Mouse (Mus musculus): ENCODE measurements around the gene Olfr315. TPM values are rescaled to one million over a fixed set of nuclear protein-coding genes. Genes with fewer than 3 reads are reported as not detected.

The Olfr315 gene
- not detected for polyA plus RNA-seq (2015; fragmentation: Illumina TruSeq; extraction: RNeasy Lipid Tissue Mini Kit (QIAGEN cat#74804); ENCODE audit: insufficient read depth, low replicate concordance)

DNA sequence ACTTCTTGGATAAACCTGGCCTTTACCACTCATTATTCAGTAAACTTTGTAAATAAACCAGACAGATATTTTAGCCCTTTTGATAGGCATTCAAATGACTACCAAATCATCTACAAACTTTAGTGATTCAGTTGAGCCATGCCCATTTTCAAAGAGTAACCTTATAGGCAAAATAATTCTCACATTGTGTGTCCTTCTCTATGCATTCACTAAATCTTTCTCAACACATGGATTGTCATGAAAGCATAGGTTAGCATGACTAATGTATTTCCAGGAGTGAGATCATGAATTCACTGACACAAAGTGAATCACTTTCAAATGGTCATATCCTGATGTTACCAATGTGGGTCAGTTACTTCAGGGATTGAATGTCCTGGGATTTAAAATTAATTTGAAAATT, at the start of gene Olfr315:
TSS of gene Olfr315 (plus strand) at position 301 of the 400 bp plus-strand sequence.

DNA sequence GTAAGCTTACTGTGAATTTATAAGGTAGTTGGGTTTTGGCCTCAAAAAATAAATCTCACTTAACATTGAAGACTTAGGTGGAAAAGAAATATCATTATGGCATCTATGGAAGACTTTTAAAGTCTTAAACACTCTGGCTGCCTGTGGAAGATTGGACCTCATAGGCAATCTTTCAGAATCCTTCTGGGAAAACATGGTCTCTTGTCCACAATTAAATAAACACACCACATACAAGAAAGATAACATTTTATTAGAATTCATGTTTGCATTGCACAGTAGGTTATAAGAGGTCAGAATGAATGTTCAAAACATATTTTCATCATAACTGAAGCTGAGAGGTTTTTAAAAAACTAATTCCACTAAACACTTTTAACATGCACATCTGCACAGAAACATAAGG, 49.1 kb upstream of the Olfr315 start, which contains the start of gene Olfr318:
TSS of gene Olfr318 (minus strand) at position 101 of the 400 bp plus-strand sequence.

DNA sequence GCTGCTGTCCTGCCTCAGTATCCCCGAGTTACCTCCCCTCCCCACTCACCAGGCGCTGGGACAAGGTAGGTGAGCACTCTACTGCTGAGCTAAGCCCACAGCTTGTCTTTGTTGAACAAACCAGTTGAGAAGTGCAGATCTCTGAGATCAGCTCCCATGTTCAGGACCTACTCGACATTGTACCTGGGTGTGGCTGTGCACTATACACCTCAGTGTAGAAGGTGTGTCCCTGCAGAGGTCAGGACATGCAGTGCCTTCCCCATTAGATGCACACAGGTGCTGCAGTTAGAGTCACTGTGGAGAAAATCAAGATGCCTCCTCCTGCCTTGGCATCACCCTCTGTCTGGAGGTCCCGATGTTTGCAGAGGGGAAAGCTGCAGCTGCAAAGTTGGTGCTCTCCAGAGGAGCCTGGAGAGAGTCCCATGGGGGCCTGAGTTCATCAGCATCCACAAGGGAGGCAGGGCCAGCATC, 34.2 kb upstream of the Olfr315 start, which contains the start of gene Olfr317:
TSS of gene Olfr317 (minus strand) at position 421 of the 471 bp plus-strand sequence.

DNA sequence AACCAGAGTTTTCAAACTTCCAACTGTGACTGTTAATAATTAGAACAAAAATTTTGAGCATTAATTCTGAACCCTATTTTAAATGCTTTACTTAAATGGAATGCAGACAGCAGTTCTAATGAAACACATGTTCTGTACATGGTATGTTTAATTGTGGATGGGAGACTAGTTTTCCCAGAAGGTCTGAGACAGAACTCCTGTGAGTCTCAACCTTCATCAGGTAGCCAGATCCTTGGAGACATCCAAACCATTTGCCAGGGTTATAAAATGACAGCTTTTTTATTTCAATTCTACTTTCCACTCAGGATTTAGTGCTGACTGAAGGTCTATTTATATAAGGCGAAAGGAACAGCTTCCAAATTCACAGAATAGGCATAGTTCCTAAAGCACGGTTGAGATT, 20.6 kb upstream of the Olfr315 start, which contains the start of gene Olfr316:
TSS of gene Olfr316 (plus strand) at position 301 of the 400 bp plus-strand sequence.

DNA sequence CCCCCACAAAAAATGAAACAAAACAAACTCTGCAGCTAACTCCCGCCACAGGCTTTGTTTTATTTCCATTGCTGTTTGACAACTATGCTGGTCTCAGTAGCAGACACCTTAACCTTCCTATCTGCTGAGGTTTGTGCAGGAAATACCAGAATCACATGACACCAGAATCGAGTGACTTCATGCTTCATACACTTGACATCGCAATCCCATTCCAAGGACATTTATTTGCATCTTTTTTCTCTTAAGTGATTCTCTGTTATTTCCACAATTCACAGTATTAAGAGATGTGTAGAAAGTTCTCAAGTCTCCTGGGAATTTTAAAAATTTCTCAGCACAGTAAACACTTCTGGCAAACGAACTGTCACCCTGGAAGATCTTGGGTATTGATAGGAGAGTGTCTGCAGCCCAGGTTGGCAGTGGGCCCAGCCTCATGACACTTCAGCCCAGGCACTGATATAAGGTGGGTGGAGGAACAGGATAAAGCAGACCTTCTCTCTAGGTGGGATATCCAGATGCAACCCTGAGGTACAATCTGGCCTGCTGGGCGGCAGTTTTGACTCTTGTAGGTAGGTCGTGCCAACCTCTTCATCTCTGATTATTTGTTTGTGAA, 9.6 kb downstream of the Olfr315 start, which contains the start of gene Olfr314:
TSS of gene Olfr314 (plus strand) at position 473 of the 610 bp plus-strand sequence.

DNA sequence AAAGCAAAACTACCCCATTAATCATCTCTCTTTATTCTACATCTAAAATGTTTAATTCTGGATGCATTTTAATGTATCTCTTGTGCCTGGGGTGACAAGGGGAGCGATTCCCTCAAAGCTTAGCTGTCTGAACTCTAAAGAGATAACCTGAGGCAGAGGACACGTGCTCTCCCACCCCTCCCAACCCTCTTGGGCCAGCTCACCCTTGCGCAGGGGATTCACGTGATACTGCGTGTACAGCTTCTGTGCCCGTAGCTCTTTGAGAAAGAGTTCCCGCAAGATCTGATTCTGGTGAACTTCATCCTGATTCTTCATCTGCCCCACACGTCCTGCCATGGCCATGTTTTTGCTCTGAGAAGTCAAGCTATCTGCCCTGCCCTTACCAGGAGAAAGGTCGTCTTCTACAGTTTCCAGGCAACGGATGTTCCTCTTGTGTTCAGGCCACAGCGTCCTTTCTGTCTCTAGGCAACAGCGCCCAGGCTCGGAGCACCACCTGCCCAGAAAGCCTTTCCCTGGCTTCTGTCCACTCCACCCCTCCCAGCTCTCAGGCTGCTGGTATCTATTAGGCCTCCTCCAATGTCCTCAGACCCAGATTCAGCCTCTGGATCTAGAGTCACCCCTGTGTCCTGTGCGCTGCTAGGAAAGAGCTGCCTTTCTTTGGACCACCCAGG, 28.7 kb downstream of the Olfr315 start, which contains the start of gene Fam183b:
TSS of gene Fam183b (minus strand) at position 403 of the 671 bp plus-strand sequence.

DNA sequence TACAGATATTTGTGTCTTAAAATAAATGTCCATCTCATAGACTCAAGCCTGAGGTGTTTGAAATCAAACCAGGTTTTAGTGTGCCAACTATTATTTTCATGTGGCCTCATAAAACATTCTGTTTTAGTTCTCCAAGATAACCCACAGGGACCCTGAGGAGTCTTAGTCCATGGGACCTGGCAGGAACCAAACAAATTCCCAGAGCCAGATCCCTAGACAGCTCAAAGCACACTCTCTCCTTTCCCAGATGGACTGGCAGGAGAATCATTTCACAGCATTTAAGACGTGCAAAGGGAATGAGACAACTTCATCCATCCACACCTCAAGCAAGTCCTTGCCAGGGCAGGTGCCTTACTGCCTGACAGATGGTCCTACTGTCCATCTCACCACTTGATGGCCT, 41.7 kb downstream of the Olfr315 start, which contains the start of gene Olfr313:
TSS of gene Olfr313 (plus strand) at position 301 of the 400 bp plus-strand sequence.

DNA sequence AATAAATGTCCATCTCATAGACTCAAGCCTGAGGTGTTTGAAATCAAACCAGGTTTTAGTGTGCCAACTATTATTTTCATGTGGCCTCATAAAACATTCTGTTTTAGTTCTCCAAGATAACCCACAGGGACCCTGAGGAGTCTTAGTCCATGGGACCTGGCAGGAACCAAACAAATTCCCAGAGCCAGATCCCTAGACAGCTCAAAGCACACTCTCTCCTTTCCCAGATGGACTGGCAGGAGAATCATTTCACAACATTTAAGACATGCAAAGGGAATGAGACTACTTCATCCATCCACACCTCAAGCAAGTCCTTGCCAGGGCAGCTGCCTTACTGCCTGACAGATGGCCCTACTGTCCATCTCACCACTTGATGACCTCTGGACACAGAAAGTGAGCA, 55.9 kb downstream of the Olfr315 start, which contains the start of gene Olfr312:
TSS of gene Olfr312 (plus strand) at position 301 of the 400 bp plus-strand sequence.

Other genes starting within 250 kb of the Olfr315 start
- gene Olfr330, start 238.4 kb upstream of the Olfr315 start, polyA plus RNA-seq (2015; fragmentation: Illumina TruSeq; extraction: RNeasy Lipid Tissue Mini Kit (QIAGEN cat#74804); ENCODE audit: insufficient read depth, low replicate concordance), result not detected
- 0.06 TPM for gene Olfr329-ps, start 226.8 kb upstream of the Olfr315 start, polyA plus RNA-seq (2015; fragmentation: Illumina TruSeq; extraction: RNeasy Lipid Tissue Mini Kit (QIAGEN cat#74804); ENCODE audit: insufficient read depth, low replicate concordance)
- not detected for gene Olfr328, start 217.6 kb upstream of the Olfr315 start, polyA plus RNA-seq (2015; fragmentation: Illumina TruSeq; extraction: RNeasy Lipid Tissue Mini Kit (QIAGEN cat#74804); ENCODE audit: insufficient read depth, low replicate concordance)
- not detected for gene Olfr224, start 202.6 kb upstream of the Olfr315 start, polyA plus RNA-seq (2015; fragmentation: Illumina TruSeq; extraction: RNeasy Lipid Tissue Mini Kit (QIAGEN cat#74804); ENCODE audit: insufficient read depth, low replicate concordance)
- gene Olfr325, start 195.5 kb upstream of the Olfr315 start, polyA plus RNA-seq (2015; fragmentation: Illumina TruSeq; extraction: RNeasy Lipid Tissue Mini Kit (QIAGEN cat#74804); ENCODE audit: insufficient read depth, low replicate concordance), result not detected
- gene Olfr324, start 178.1 kb upstream of the Olfr315 start, polyA plus RNA-seq (2015; fragmentation: Illumina TruSeq; extraction: RNeasy Lipid Tissue Mini Kit (QIAGEN cat#74804); ENCODE audit: insufficient read depth, low replicate concordance), result not detected
- gene 2210407C18Rik, start 157.1 kb upstream of the Olfr315 start, polyA plus RNA-seq (2015; fragmentation: Illumina TruSeq; extraction: RNeasy Lipid Tissue Mini Kit (QIAGEN cat#74804); ENCODE audit: insufficient read depth, low replicate concordance), result not detected
- gene Olfr323, start 142.7 kb upstream of the Olfr315 start, polyA plus RNA-seq (2015; fragmentation: Illumina TruSeq; extraction: RNeasy Lipid Tissue Mini Kit (QIAGEN cat#74804); ENCODE audit: insufficient read depth, low replicate concordance), result not detected
- 2.3 TPM for gene Trim58, start 132.7 kb upstream of the Olfr315 start, polyA plus RNA-seq (2015; fragmentation: Illumina TruSeq; extraction: RNeasy Lipid Tissue Mini Kit (QIAGEN cat#74804); ENCODE audit: insufficient read depth, low replicate concordance)
- gene Olfr322, start 114.4 kb upstream of the Olfr315 start, polyA plus RNA-seq (2015; fragmentation: Illumina TruSeq; extraction: RNeasy Lipid Tissue Mini Kit (QIAGEN cat#74804); ENCODE audit: insufficient read depth, low replicate concordance), result not detected
- gene Olfr320, start 92.1 kb upstream of the Olfr315 start, polyA plus RNA-seq (2015; fragmentation: Illumina TruSeq; extraction: RNeasy Lipid Tissue Mini Kit (QIAGEN cat#74804); ENCODE audit: insufficient read depth, low replicate concordance), result not detected
- not detected for gene Olfr319, start 74.0 kb upstream of the Olfr315 start, polyA plus RNA-seq (2015; fragmentation: Illumina TruSeq; extraction: RNeasy Lipid Tissue Mini Kit (QIAGEN cat#74804); ENCODE audit: insufficient read depth, low replicate concordance)
- gene Olfr318, start 49.2 kb upstream of the Olfr315 start, polyA plus RNA-seq (2015; fragmentation: Illumina TruSeq; extraction: RNeasy Lipid Tissue Mini Kit (QIAGEN cat#74804); ENCODE audit: insufficient read depth, low replicate concordance), result not detected
- not detected for gene Olfr317, start 34.0 kb upstream of the Olfr315 start, polyA plus RNA-seq (2015; fragmentation: Illumina TruSeq; extraction: RNeasy Lipid Tissue Mini Kit (QIAGEN cat#74804); ENCODE audit: insufficient read depth, low replicate concordance)
- not detected for gene Olfr316, start 20.5 kb upstream of the Olfr315 start, polyA plus RNA-seq (2015; fragmentation: Illumina TruSeq; extraction: RNeasy Lipid Tissue Mini Kit (QIAGEN cat#74804); ENCODE audit: insufficient read depth, low replicate concordance)
- gene Olfr314, start 9.8 kb downstream of the Olfr315 start, polyA plus RNA-seq (2015; fragmentation: Illumina TruSeq; extraction: RNeasy Lipid Tissue Mini Kit (QIAGEN cat#74804); ENCODE audit: insufficient read depth, low replicate concordance), result not detected
- not detected for gene Fam183b, start 28.8 kb downstream of the Olfr315 start, polyA plus RNA-seq (2015; fragmentation: Illumina TruSeq; extraction: RNeasy Lipid Tissue Mini Kit (QIAGEN cat#74804); ENCODE audit: insufficient read depth, low replicate concordance)
- gene Olfr313, start 41.8 kb downstream of the Olfr315 start, polyA plus RNA-seq (2015; fragmentation: Illumina TruSeq; extraction: RNeasy Lipid Tissue Mini Kit (QIAGEN cat#74804); ENCODE audit: insufficient read depth, low replicate concordance), result not detected
- not detected for gene Olfr312, start 56.0 kb downstream of the Olfr315 start, polyA plus RNA-seq (2015; fragmentation: Illumina TruSeq; extraction: RNeasy Lipid Tissue Mini Kit (QIAGEN cat#74804); ENCODE audit: insufficient read depth, low replicate concordance)
- gene Olfr311, start 66.1 kb downstream of the Olfr315 start, polyA plus RNA-seq (2015; fragmentation: Illumina TruSeq; extraction: RNeasy Lipid Tissue Mini Kit (QIAGEN cat#74804); ENCODE audit: insufficient read depth, low replicate concordance), result not detected
- gene Gm12258, start 74.0 kb downstream of the Olfr315 start, polyA plus RNA-seq (2015; fragmentation: Illumina TruSeq; extraction: RNeasy Lipid Tissue Mini Kit (QIAGEN cat#74804); ENCODE audit: insufficient read depth, low replicate concordance), result 16.5 TPM
- gene 2810021J22Rik, start 94.0 kb downstream of the Olfr315 start, polyA plus RNA-seq (2015; fragmentation: Illumina TruSeq; extraction: RNeasy Lipid Tissue Mini Kit (QIAGEN cat#74804); ENCODE audit: insufficient read depth, low replicate concordance), result 10.1 TPM
- 7.4 TPM for gene Zfp39, start 131.0 kb downstream of the Olfr315 start, polyA plus RNA-seq (2015; fragmentation: Illumina TruSeq; extraction: RNeasy Lipid Tissue Mini Kit (QIAGEN cat#74804); ENCODE audit: insufficient read depth, low replicate concordance)
- 10.0 TPM for gene Btnl10, start 144.7 kb downstream of the Olfr315 start, polyA plus RNA-seq (2015; fragmentation: Illumina TruSeq; extraction: RNeasy Lipid Tissue Mini Kit (QIAGEN cat#74804); ENCODE audit: insufficient read depth, low replicate concordance)
- gene Rnf187, start 165.7 kb downstream of the Olfr315 start, polyA plus RNA-seq (2015; fragmentation: Illumina TruSeq; extraction: RNeasy Lipid Tissue Mini Kit (QIAGEN cat#74804); ENCODE audit: insufficient read depth, low replicate concordance), result 68.8 TPM
- 1.5 TPM for gene Hist3h2ba, start 175.7 kb downstream of the Olfr315 start, polyA plus RNA-seq (2015; fragmentation: Illumina TruSeq; extraction: RNeasy Lipid Tissue Mini Kit (QIAGEN cat#74804); ENCODE audit: insufficient read depth, low replicate concordance)
- gene Hist3h2a, start 181.5 kb downstream of the Olfr315 start, polyA plus RNA-seq (2015; fragmentation: Illumina TruSeq; extraction: RNeasy Lipid Tissue Mini Kit (QIAGEN cat#74804); ENCODE audit: insufficient read depth, low replicate concordance), result 11.2 TPM
- 0.17 TPM for gene Trim17, start 181.5 kb downstream of the Olfr315 start, polyA plus RNA-seq (2015; fragmentation: Illumina TruSeq; extraction: RNeasy Lipid Tissue Mini Kit (QIAGEN cat#74804); ENCODE audit: insufficient read depth, low replicate concordance)
- 35.2 TPM for gene Trim11, start 204.9 kb downstream of the Olfr315 start, polyA plus RNA-seq (2015; fragmentation: Illumina TruSeq; extraction: RNeasy Lipid Tissue Mini Kit (QIAGEN cat#74804); ENCODE audit: insufficient read depth, low replicate concordance)